Mouse (Mus musculus) myocyte (in vitro differentiated cells): Measurements from ENCODE around the gene Atrnl1. TPM values are rescaled to one million over a fixed set of nuclear protein-coding genes. Genes with fewer than 3 reads are reported as not detected.

Experiments used
- H3K27me3 ChIP-seq: one replicate; pipeline ENCODE4 v1.6.1; 2011; ENCODE audit not compliant: control insufficient read depth, insufficient read depth, insufficient read length
- H3K36me3 ChIP-seq: one replicate; pipeline ENCODE4 v1.6.1; 2011; ENCODE audit not compliant: control insufficient read depth, insufficient read depth
- H3K4me2 ChIP-seq: one replicate; pipeline ENCODE4 v1.6.1; 2011; ENCODE audit warnings: low read depth, control low read depth
- H3K4me3 ChIP-seq: one replicate; pipeline ENCODE4 v1.5.1; 2011; ENCODE audit warnings: mild to moderate bottlenecking, control low read depth, moderate library complexity
- H3K79me2 ChIP-seq: one replicate; pipeline ENCODE4 v1.6.1; 2011; ENCODE audit not compliant: control insufficient read depth, insufficient read depth
- H3ac ChIP-seq: one replicate; pipeline ENCODE4 v1.6.1; 2011; ENCODE audit not compliant: control insufficient read depth, insufficient read length
- CEBPB ChIP-seq: IDR thresholded peaks from 2 replicates; pipeline ENCODE4 v1.6.1; 2011; ENCODE audit warnings: mild to moderate bottlenecking, moderate library complexity; ENCODE audit not compliant: poor library complexity, insufficient read depth, severe bottlenecking
- E2F4 ChIP-seq: IDR thresholded peaks from one replicate; pipeline ENCODE4 v1.6.1; 2011; ENCODE audit warnings: mild to moderate bottlenecking, control low read depth, moderate library complexity; ENCODE audit not compliant: insufficient read depth
- MAX ChIP-seq: IDR thresholded peaks from one replicate; pipeline ENCODE4 v1.6.1; 2011; ENCODE audit warnings: low read depth, mild to moderate bottlenecking, control low read depth
- MYOD1 ChIP-seq, 3 experiments: IDR thresholded peaks; one replicate each; pipeline ENCODE4 v1.6.1; 2011; ENCODE audit warnings: control low read depth in 2 of 3, low read depth in 2 of 3, mild to moderate bottlenecking in 2 of 3, moderate library complexity in 1 of 3; ENCODE audit not compliant: insufficient read length in 2 of 3, control insufficient read depth in 1 of 3
- MYOG ChIP-seq, 3 experiments: IDR thresholded peaks; one replicate each; pipeline ENCODE4 v1.6.1; 2011; ENCODE audit warnings: control low read depth in 2 of 3, low read depth in 2 of 3, mild to moderate bottlenecking in 2 of 3; ENCODE audit not compliant: insufficient read length in 2 of 3, control insufficient read depth in 1 of 3, insufficient read depth in 1 of 3
- POLR2A ChIP-seq: IDR thresholded peaks from one replicate; pipeline ENCODE4 v1.6.1; 2011; ENCODE audit warnings: low read depth, mild to moderate bottlenecking, control low read depth, moderate library complexity; ENCODE audit not compliant: insufficient read length
- POLR2AphosphoS2 ChIP-seq: IDR thresholded peaks from one replicate; pipeline ENCODE4 v1.6.1; 2011; ENCODE audit warnings: low read depth, control low read depth; ENCODE audit not compliant: insufficient read length
- REST ChIP-seq: IDR thresholded peaks from one replicate; pipeline ENCODE4 v1.6.1; 2011; ENCODE audit warnings: mild to moderate bottlenecking, control low read depth, moderate library complexity; ENCODE audit not compliant: insufficient read depth, insufficient read length
- SRF ChIP-seq: IDR thresholded peaks from one replicate; pipeline ENCODE4 v1.6.1; 2011; ENCODE audit warnings: low read depth; ENCODE audit not compliant: control insufficient read depth, insufficient read length
- TCF12 ChIP-seq: IDR thresholded peaks from one replicate; pipeline ENCODE4 v1.6.1; 2011; ENCODE audit warnings: mild to moderate bottlenecking, control low read depth; ENCODE audit not compliant: poor library complexity, insufficient read depth, severe bottlenecking
- TCF3 ChIP-seq: IDR thresholded peaks from one replicate; pipeline ENCODE4 v1.6.1; 2011; ENCODE audit warnings: low read depth, control low read depth; ENCODE audit not compliant: insufficient read length
- USF1 ChIP-seq: IDR thresholded peaks from one replicate; pipeline ENCODE4 v1.6.1; 2011; ENCODE audit warnings: low read depth, mild to moderate bottlenecking, control low read depth, moderate library complexity
- polyA plus RNA-seq: library from polyadenylated mRNA; unstranded; fragments of >200 nt; fragmentation: generic; extraction: Trizol; gene quantifications from one replicate; pipeline ENCODE4 v1.2.1, GENCODE M21; 2012; ENCODE audit warnings: missing spikeins

Atrnl1 gene
- polyA plus RNA-seq, 1 experiment, result 5.4 TPM

DNA sequence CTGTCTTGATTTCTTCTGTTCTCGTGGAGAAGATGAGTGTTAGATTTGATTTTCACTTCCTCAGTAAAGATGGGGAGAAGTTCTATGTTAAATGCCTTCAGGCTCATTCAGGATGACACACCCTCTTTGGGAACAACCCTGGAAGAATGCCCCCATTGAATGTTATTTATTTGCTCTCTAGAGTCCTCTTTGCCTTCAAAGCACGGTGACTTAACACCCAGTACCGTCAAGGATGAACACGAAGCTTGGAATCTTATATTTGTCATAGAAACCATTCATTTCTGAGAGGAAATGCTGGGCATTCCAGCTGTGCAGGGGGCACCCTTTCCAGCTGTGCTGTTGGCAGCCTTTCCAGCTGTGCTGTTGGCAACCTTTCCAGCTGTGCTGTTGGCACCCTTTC is 212.6 kb downstream of the Atrnl1 start:
- Histone ChIP-seq H3K4me2 (no peak overlapping the region), H3K27me3 (no peaks in the 10 kb centered on the region), H3K79me2 (no peaks in the 10 kb centered on the region), H3K4me3 (no peak overlapping the region), H3K36me3 (no peaks in the 10 kb centered on the region), H3ac (no peak overlapping the region)
- TF ChIP-seq TCF3 (no peak), TCF12 (peak; percentile 17)

GRCm38 (mm10) chr19:57825271-57826207 is 214.7 kb downstream of the Atrnl1 start:
- no peaks in the 10 kb centered on the region for H3K27me3 ChIP-seq
- no peak for TF ChIP-seq REST
- TF ChIP-seq TCF3, result no peak

DNA sequence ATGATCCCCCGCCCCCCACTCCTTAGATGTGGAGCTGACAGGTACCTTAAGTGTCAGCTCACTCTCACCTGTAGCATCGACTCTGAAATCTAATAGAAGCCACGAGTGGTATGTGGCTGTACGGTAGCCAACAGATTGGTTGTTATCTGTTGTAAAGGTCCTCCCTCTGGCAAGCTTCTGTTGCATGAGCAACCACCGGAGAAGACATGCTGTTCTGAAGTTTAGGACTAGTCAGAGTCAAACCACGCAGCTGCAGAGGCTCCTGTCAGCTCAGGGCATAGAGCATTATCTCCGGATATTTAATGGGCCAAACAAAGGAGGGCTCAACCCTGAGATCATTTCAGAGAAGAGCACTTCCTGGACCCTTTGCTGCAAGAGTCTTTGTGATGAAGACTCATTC is 222.2 kb downstream of the Atrnl1 start:
- no peak overlapping the region for H3K4me3 ChIP-seq
- no peak overlapping the region for H3K4me2 ChIP-seq
- no peaks in the 10 kb centered on the region for H3K27me3 ChIP-seq
- no peaks in the 10 kb centered on the region for H3K79me2 ChIP-seq
- no peak overlapping the region for H3ac ChIP-seq
- H3K36me3 ChIP-seq, result no peaks in the 10 kb centered on the region
- TF ChIP-seq POLR2A (no peak), USF1 (no peak), E2F4 (no peak), MYOD1 (IDR thresholded peaks at IDR 0.05; ENCODE audit: control insufficient read depth in 1 of 3, insufficient read length in 2 of 3, low read depth in 2 of 3) (no peak), REST (no peak), MAX (no peak), POLR2AphosphoS2 (no peak), CEBPB (no peak)

More at GRCm38 (mm10) chr19:57825271-57826207, 214.7 kb downstream of the Atrnl1 start:
- Histone ChIP-seq H3K4me2 (peak overlapping the region; percentile 38), H3K4me3 (no peak overlapping the region), H3K36me3 (no peaks in the 10 kb centered on the region), H3ac (no peak overlapping the region), H3K79me2 (no peaks in the 10 kb centered on the region)

- Histone ChIP-seq H3K27me3 (no peaks in the 10 kb centered on the region), H3K36me3 (no peaks in the 10 kb centered on the region), H3K4me3 (no peak overlapping the region), H3ac (no peak overlapping the region), H3K79me2 (no peaks in the 10 kb centered on the region), H3K4me2 (no peak overlapping the region)
- TF ChIP-seq USF1, result no peak
- peak in 2 of 3 experiments; percentile 78 to 80 for TF ChIP-seq MYOD1 (IDR thresholded peaks at IDR 0.05; ENCODE audit: control insufficient read depth in 1 of 3, insufficient read length in 2 of 3, low read depth in 2 of 3)
- no peak for TF ChIP-seq SRF
- no peak for TF ChIP-seq MYOG (IDR thresholded peaks at IDR 0.05; ENCODE audit: control insufficient read depth in 1 of 3, insufficient read depth in 1 of 3, insufficient read length in 2 of 3, low read depth in 2 of 3)
Observed at GRCm38 (mm10) chr19:57837882-57838281, 227.0 kb downstream of the Atrnl1 start.

DNA sequence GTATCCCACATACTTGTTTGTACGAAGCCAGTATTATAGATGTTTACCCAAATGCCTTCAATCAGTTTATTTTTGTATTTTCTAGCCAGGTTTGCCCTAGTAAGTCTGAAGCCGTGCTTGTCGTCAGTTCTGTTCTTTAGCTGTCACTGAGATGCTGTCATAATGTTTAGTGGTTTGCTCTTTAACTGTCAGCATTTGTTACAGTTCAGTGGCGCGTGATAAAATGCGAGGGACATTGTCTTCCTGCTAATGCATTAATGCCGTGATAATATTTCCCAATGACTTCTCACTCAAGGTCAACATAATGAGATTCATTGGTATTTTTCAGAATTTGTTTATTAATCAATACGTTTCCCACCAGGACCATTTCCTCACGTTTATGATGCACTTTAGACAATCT is 227.7 kb downstream of the Atrnl1 start:
- Histone ChIP-seq H3K4me2 (no peak overlapping the region), H3K79me2 (no peaks in the 10 kb centered on the region), H3K4me3 (no peak overlapping the region), H3K27me3 (no peaks in the 10 kb centered on the region), H3K36me3 (no peaks in the 10 kb centered on the region), H3ac (no peak overlapping the region)
- TF ChIP-seq MYOD1 (IDR thresholded peaks at IDR 0.05; ENCODE audit: control insufficient read depth in 1 of 3, insufficient read length in 2 of 3, low read depth in 2 of 3) (no peak), CEBPB (no peak), TCF12 (no peak), MAX (no peak), POLR2A (no peak), POLR2AphosphoS2 (no peak), REST (no peak), E2F4 (no peak), SRF (no peak), USF1 (no peak)

DNA sequence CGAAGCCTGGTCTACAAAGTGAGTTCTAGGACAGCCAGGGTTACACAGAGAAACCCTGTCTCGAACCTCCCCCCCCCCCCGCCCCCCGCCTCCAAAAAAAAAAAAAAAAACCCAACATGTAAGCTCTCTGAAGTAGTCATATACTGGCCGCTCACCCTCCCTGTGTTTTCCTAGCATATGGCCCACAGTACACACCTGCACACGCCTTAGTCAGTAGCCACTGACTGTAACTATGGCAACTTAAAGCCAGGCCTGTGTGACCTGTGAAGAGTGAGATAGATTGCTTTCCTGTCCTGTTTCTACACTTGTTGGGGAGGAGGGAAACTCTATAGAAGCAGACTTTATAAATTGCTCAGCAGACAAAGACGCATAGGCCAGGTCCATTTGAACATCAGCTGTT is 239.1 kb downstream of the Atrnl1 start:
- Histone ChIP-seq H3ac (no peak overlapping the region), H3K27me3 (no peaks in the 10 kb centered on the region), H3K79me2 (no peaks in the 10 kb centered on the region), H3K36me3 (no peaks in the 10 kb centered on the region), H3K4me2 (no peak overlapping the region), H3K4me3 (no peak overlapping the region)
- no peak for TF ChIP-seq MAX
- no peak for TF ChIP-seq CEBPB
- TF ChIP-seq E2F4, result no peak
- TF ChIP-seq MYOD1 (IDR thresholded peaks at IDR 0.05; ENCODE audit: control insufficient read depth in 1 of 3, insufficient read length in 2 of 3, low read depth in 2 of 3), result no peak
- TF ChIP-seq SRF, result no peak
- no peak for TF ChIP-seq MYOG (IDR thresholded peaks at IDR 0.05; ENCODE audit: control insufficient read depth in 1 of 3, insufficient read depth in 1 of 3, insufficient read length in 2 of 3, low read depth in 2 of 3)
- no peak for TF ChIP-seq POLR2AphosphoS2
- no peak for TF ChIP-seq TCF3
- no peak for TF ChIP-seq USF1
- TF ChIP-seq REST, result no peak
- no peak for TF ChIP-seq TCF12
- no peak for TF ChIP-seq POLR2A
